Mouse (Mus musculus): ENCODE results near the gene Mctp1. TPM values are rescaled to one million over a fixed set of nuclear protein-coding genes. Genes with fewer than 3 reads are reported as not detected.

Mctp1 gene
- polyA plus RNA-seq, 1 experiment from 2014 or later = 1.3 TPM

DNA sequence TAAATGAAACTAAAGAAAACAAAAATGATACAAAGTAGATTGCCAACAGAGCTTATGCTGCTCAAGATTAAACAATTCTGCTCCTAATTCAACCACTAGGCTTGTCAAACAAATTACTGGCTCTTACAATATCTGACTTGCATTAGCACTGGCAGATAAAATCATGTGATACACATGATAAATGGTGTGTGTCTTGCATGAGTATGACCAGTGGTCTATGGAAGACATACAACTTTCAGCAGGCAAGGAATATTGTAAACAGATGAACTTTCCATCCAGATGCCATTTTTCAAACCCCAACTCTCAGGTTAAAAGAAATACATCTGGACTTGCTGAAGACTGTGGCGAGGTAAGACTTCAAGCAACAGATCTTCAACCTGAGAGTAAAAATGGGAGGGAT, 619.3 kb downstream of the Mctp1 start:
- DNase-seq (ENCODE audit: low spot score) = no peak

DNA sequence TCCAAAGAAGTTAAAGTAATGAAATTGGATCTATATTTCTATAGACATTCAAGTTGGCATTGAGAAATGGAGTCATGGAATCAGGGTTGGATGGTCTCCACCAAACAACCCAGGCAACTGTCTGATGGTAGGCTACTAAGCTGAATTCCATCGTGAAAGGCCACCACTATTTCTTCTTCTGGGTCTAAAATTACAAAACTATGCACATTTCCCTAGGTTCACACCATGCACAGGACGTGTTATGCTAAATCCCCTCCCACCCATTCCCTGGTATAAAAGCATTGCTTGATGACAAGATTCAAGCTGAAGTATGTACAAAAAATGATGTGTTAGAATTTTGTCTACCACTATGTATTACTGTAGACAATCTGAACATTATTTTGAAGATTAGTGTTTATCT, 634.5 kb downstream of the Mctp1 start:
- Histone ChIP-seq H3K9me3 (ENCODE audit: control insufficient read depth, low read length) (no peaks in the 10 kb centered on the region), H3K4me3 (ENCODE audit: low read depth, low read length) (no peak overlapping the region), H3K36me3 (ENCODE audit: control insufficient read depth, insufficient read depth, low read length) (no peaks in the 10 kb centered on the region), H3K27me3 (replicated peaks; ENCODE audit: control insufficient read depth, insufficient read depth, low read length) (no peaks in the 10 kb centered on the region), H3K4me2 (ENCODE audit: low read depth, low read length) (no peak overlapping the region), H3K27ac (replicated peaks; ENCODE audit: low read depth, low read length) (no peak overlapping the region), H3K9ac (ENCODE audit: low read depth, low read length) (no peak overlapping the region), H3K4me1 (ENCODE audit: control insufficient read depth, insufficient read depth, low read length) (no peaks in the 10 kb centered on the region)
- no peak for ATAC-seq (ENCODE audit: low read depth)
- no peak for DNase-seq (ENCODE audit: low spot score)
- WGBS = 83% methylated on average over 2 of the region's 2 CpGs

More for the DNA sequence above, 619.3 kb downstream of the Mctp1 start:
- Histone ChIP-seq H3K4me3 (ENCODE audit: low read depth, low read length) (no peak overlapping the region), H3K27ac (replicated peaks; ENCODE audit: low read depth, low read length) (no peak overlapping the region), H3K36me3 (ENCODE audit: control insufficient read depth, insufficient read depth, low read length) (no peaks in the 10 kb centered on the region), H3K27me3 (replicated peaks; ENCODE audit: control insufficient read depth, insufficient read depth, low read length) (no peaks in the 10 kb centered on the region), H3K4me2 (ENCODE audit: low read depth, low read length) (no peak overlapping the region), H3K9ac (ENCODE audit: low read depth, low read length) (no peak overlapping the region), H3K4me1 (ENCODE audit: control insufficient read depth, insufficient read depth, low read length) (peaks cover 3% of the 10 kb centered on the region; the same call in 1 of the 2 replicates), H3K9me3 (ENCODE audit: control insufficient read depth, low read length) (no peaks in the 10 kb centered on the region)
- no peak for ATAC-seq (ENCODE audit: low read depth)
- WGBS = 51% methylated on average over 1 of the region's 1 CpGs

DNA sequence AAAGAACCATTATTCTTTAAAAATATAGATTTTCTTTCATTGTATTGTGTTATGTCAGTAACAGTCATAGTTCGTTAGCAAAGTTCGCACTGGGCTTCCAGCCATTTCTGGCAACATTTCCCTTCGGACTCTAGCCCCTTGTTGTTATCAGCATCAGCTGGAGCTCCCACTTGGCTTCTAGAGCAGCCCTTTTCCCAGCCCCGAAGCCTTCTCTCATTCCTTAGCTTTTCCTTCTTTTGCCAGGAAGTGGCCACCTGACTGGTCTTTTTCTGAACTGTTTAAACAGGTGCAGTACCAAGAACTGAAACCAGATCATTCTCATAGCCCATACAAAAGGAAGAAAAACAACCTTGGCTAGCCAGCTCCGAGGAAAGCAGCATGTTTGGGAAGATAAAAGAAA, 645.3 kb downstream of the Mctp1 start:
- DNase-seq (ENCODE audit: low spot score) = no peak
- H3K4me2 ChIP-seq (ENCODE audit: low read depth, low read length) = no peak overlapping the region
- H3K9me3 ChIP-seq (ENCODE audit: control insufficient read depth, low read length) = no peaks in the 10 kb centered on the region
- H3K36me3 ChIP-seq (ENCODE audit: control insufficient read depth, insufficient read depth, low read length) = no peaks in the 10 kb centered on the region
- no peak overlapping the region for H3K4me3 ChIP-seq (ENCODE audit: low read depth, low read length)
- no peaks in the 10 kb centered on the region for H3K27me3 ChIP-seq (replicated peaks; ENCODE audit: control insufficient read depth, insufficient read depth, low read length)
- H3K27ac ChIP-seq (replicated peaks; ENCODE audit: low read depth, low read length) = no peak overlapping the region
- WGBS = 59% methylated on average over 5 of the region's 5 CpGs
- no peak overlapping the region for H3K9ac ChIP-seq (ENCODE audit: low read depth, low read length)
- H3K4me1 ChIP-seq (ENCODE audit: control insufficient read depth, insufficient read depth, low read length) = no peaks in the 10 kb centered on the region
- ATAC-seq (ENCODE audit: low read depth) = 0 out of 2 replicates have a peak, but pooled peaks have one; percentile 37

GRCm38 (mm10) chr13:77043375-77043774, 659.0 kb downstream of the Mctp1 start:
- no peak overlapping the region for H3K9ac ChIP-seq (ENCODE audit: low read depth, low read length)
- H3K27ac ChIP-seq (replicated peaks; ENCODE audit: low read depth, low read length) = no peak overlapping the region
- H3K36me3 ChIP-seq (ENCODE audit: control insufficient read depth, insufficient read depth, low read length) = peaks cover 3% of the 10 kb centered on the region; the same call in 1 of the 2 replicates
- DNase-seq (ENCODE audit: low spot score) (no peak), ATAC-seq (ENCODE audit: low read depth) (no peak)
- H3K27me3 ChIP-seq (replicated peaks; ENCODE audit: control insufficient read depth, insufficient read depth, low read length) = no peaks in the 10 kb centered on the region
- 72% methylated on average over 1 of the region's 1 CpGs for WGBS
- no peaks in the 10 kb centered on the region for H3K9me3 ChIP-seq (ENCODE audit: control insufficient read depth, low read length)
- no peaks in the 10 kb centered on the region for H3K4me1 ChIP-seq (ENCODE audit: control insufficient read depth, insufficient read depth, low read length)
- H3K4me3 ChIP-seq (ENCODE audit: low read depth, low read length) = no peak overlapping the region
- H3K4me2 ChIP-seq (ENCODE audit: low read depth, low read length) = no peak overlapping the region

- Histone ChIP-seq H3K9ac (ENCODE audit: low read depth, low read length) (no peak overlapping the region), H3K36me3 (ENCODE audit: control insufficient read depth, insufficient read depth, low read length) (peaks cover 5% of the 10 kb centered on the region; the same call in 1 of the 2 replicates), H3K4me2 (ENCODE audit: low read depth, low read length) (no peak overlapping the region), H3K4me3 (ENCODE audit: low read depth, low read length) (no peak overlapping the region), H3K27ac (replicated peaks; ENCODE audit: low read depth, low read length) (no peak overlapping the region), H3K9me3 (ENCODE audit: control insufficient read depth, low read length) (no peaks in the 10 kb centered on the region), H3K27me3 (replicated peaks; ENCODE audit: control insufficient read depth, insufficient read depth, low read length) (no peaks in the 10 kb centered on the region), H3K4me1 (ENCODE audit: control insufficient read depth, insufficient read depth, low read length) (no peaks in the 10 kb centered on the region)
- 91% methylated on average over 1 of the region's 1 CpGs for WGBS
- DNase-seq (ENCODE audit: low spot score) = peak; percentile 62
- ATAC-seq (ENCODE audit: low read depth) = no peak
These were observed 661.0 kb downstream of the Mctp1 start for GRCm38 (mm10) chr13:77045375-77045774.

DNA sequence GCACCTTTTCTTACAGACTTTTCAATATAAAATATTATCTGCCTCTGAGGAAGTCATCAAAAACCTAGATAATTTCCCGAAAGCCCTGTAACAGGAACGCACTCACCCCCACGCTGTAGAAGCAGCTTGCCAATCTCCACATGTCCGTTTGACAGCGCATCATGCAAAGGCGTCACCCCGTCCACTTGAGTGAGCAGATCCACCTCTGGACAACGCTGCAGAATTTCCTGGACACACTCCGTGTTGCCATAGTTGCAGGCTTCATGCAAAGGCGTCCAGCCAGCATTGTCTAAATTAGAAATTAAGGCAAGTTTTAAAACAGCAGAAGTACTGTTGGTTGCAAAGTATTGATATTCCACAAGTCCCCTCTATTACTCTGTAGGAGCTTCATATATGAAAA, 662.1 kb downstream of the Mctp1 start:
- no peaks in the 10 kb centered on the region for H3K9me3 ChIP-seq (ENCODE audit: control insufficient read depth, low read length)
- no peak overlapping the region for H3K9ac ChIP-seq (ENCODE audit: low read depth, low read length)
- no peak; the same call in 1 of the 2 replicates for ATAC-seq (ENCODE audit: low read depth)
- peaks cover 5% of the 10 kb centered on the region; the same call in 1 of the 2 replicates for H3K36me3 ChIP-seq (ENCODE audit: control insufficient read depth, insufficient read depth, low read length)
- 83% methylated on average over 10 of the region's 10 CpGs for WGBS
- no peak overlapping the region for H3K4me2 ChIP-seq (ENCODE audit: low read depth, low read length)
- H3K4me1 ChIP-seq (ENCODE audit: control insufficient read depth, insufficient read depth, low read length) = no peaks in the 10 kb centered on the region
- no peak overlapping the region for H3K4me3 ChIP-seq (ENCODE audit: low read depth, low read length)
- peak; percentile 23 for DNase-seq (ENCODE audit: low spot score)
- no peaks in the 10 kb centered on the region for H3K27me3 ChIP-seq (replicated peaks; ENCODE audit: control insufficient read depth, insufficient read depth, low read length)
- H3K27ac ChIP-seq (replicated peaks; ENCODE audit: low read depth, low read length) = no peak overlapping the region

DNA sequence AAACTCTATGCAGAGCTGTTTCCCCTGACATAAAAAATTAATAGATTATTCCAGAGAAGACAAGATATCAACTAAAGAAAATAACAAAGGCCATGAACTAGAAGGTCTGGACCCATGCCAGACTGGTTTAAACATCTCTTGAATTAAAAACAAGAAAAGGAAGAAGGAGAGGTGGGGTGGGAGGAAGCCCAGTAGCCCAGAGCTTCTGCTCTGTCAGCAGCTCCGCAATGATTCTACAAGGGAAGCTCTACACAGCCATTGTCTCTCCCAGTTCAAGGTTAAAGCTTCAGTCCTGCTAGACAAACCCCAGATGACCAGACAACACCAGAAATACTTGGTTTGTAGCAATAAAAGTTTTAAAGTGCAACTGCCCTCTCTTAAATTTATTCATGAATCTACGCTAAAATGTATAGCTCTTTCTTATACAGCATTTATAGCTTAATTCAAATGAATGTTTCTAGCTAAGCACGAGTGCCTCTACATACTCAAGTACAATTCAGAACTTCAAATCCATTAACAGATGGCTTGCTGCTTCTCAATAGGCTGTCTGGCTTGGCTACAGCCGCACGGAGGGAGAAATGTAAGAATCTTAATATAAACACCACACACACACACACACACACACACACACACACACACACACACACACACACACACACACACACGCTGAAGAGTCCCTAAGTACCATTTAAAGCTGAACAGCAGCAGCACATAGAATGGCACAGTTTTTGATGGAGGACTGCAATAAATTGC, 663.0 kb downstream of the Mctp1 start:
- H3K4me2 ChIP-seq (ENCODE audit: low read depth, low read length) = no peak overlapping the region
- no peaks in the 10 kb centered on the region for H3K4me1 ChIP-seq (ENCODE audit: control insufficient read depth, insufficient read depth, low read length)
- DNase-seq (ENCODE audit: low spot score) = peak; percentile 15
- H3K4me3 ChIP-seq (ENCODE audit: low read depth, low read length) = no peak overlapping the region
- no peak for ATAC-seq (ENCODE audit: low read depth)
- no peaks in the 10 kb centered on the region for H3K9me3 ChIP-seq (ENCODE audit: control insufficient read depth, low read length)
- H3K36me3 ChIP-seq (ENCODE audit: control insufficient read depth, insufficient read depth, low read length) = peaks cover 5% of the 10 kb centered on the region; the same call in 1 of the 2 replicates
- no peaks in the 10 kb centered on the region for H3K27me3 ChIP-seq (replicated peaks; ENCODE audit: control insufficient read depth, insufficient read depth, low read length)
- WGBS = 76% methylated on average over 6 of the region's 6 CpGs
- H3K9ac ChIP-seq (ENCODE audit: low read depth, low read length) = no peak overlapping the region
- H3K27ac ChIP-seq (replicated peaks; ENCODE audit: low read depth, low read length) = no peak overlapping the region

- Histone ChIP-seq H3K27me3 (replicated peaks; ENCODE audit: control insufficient read depth, insufficient read depth, low read length) (no peaks in the 10 kb centered on the region), H3K9me3 (ENCODE audit: control insufficient read depth, low read length) (no peaks in the 10 kb centered on the region), H3K4me1 (ENCODE audit: control insufficient read depth, insufficient read depth, low read length) (no peaks in the 10 kb centered on the region), H3K36me3 (ENCODE audit: control insufficient read depth, insufficient read depth, low read length) (peaks cover 5% of the 10 kb centered on the region; the same call in 1 of the 2 replicates), H3K27ac (replicated peaks; ENCODE audit: low read depth, low read length) (no peak overlapping the region), H3K4me2 (ENCODE audit: low read depth, low read length) (no peak overlapping the region), H3K9ac (ENCODE audit: low read depth, low read length) (no peak overlapping the region), H3K4me3 (ENCODE audit: low read depth, low read length) (no peak overlapping the region)
- ATAC-seq (ENCODE audit: low read depth) = no peak
- 82% methylated on average over 1 of the region's 1 CpGs for WGBS
- DNase-seq (ENCODE audit: low spot score) = peak; percentile 41
These were observed 664.1 kb downstream of the Mctp1 start for GRCm38 (mm10) chr13:77048461-77048860.

DNA sequence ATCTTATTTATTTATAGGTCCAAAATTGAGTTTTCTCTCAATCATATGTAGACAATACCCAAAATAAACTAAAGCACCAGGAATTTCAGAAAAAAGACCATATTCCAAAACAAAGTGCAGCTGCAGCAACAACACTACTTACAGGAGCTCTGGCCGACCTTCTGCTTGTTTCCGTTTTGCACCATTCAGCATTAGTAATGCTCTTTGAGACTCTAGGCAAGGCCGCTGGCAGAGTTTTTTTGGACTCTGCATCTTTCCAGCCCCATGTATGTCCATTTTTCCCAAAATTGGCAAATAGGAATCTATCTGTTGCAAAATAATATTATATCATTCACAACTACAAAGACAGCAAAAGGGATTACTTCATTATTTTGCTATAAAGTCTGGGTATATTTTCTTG, 665.4 kb downstream of the Mctp1 start:
- peaks cover 5% of the 10 kb centered on the region; the same call in 1 of the 2 replicates for H3K36me3 ChIP-seq (ENCODE audit: control insufficient read depth, insufficient read depth, low read length)
- no peak overlapping the region for H3K27ac ChIP-seq (replicated peaks; ENCODE audit: low read depth, low read length)
- no peak overlapping the region for H3K4me3 ChIP-seq (ENCODE audit: low read depth, low read length)
- H3K27me3 ChIP-seq (replicated peaks; ENCODE audit: control insufficient read depth, insufficient read depth, low read length) = no peaks in the 10 kb centered on the region
- no peaks in the 10 kb centered on the region for H3K9me3 ChIP-seq (ENCODE audit: control insufficient read depth, low read length)
- ATAC-seq (ENCODE audit: low read depth) = no peak
- no peak for DNase-seq (ENCODE audit: low spot score)
- no peaks in the 10 kb centered on the region for H3K4me1 ChIP-seq (ENCODE audit: control insufficient read depth, insufficient read depth, low read length)
- no peak overlapping the region for H3K4me2 ChIP-seq (ENCODE audit: low read depth, low read length)
- no peak overlapping the region for H3K9ac ChIP-seq (ENCODE audit: low read depth, low read length)
- WGBS = 79% methylated on average over 3 of the region's 3 CpGs
